Mouse (Mus musculus) small intestine, adult 2 months (tissue): ENCODE results near the gene 4930579G24Rik.

Experiments used
- CTCF ChIP-seq: fragments of 200-500 bp; IDR thresholded peaks from 2 replicates; pipeline ENCODE4 v1.5.1; 2012; ENCODE audit warnings: low read depth, mild to moderate bottlenecking, control low read depth, inconsistent platforms, low read length, moderate library complexity, mixed read lengths; ENCODE audit not compliant: insufficient replicate concordance, insufficient read length; ENCODE audit errors: extremely low read depth
- POLR2A ChIP-seq: fragments of 200-500 bp; IDR thresholded peaks from 2 replicates; pipeline ENCODE4 v1.6.1; 2012; ENCODE audit warnings: low read depth, mild to moderate bottlenecking, control low read depth, inconsistent platforms, low read length, moderate library complexity

DNA sequence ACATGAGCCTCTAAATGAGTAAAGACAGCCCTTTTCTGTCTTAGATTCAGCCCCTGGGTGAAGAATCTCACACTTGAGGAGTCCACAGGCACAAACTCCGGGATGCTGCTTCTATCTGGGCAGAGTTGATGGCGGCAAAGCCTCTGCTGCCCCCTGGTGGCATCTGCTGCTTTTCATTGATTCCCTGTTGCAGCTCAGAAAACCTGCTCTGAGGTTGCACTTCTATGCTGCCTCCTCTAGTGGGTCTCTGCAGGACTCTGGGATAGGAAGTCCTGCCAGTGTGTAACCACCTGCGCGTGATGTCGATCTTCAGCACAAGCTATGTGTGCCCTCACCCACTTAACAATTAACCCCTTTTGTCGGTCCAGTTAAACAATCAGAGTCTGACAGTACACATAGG is 42.1 kb upstream of the 4930579G24Rik start:
- TF ChIP-seq CTCF (peak; percentile 99), POLR2A (no peak)
